Mouse (Mus musculus) midbrain, embryonic 14.5 days (tissue): ENCODE data around the gene Fitm1. TPM values are rescaled to one million over a fixed set of nuclear protein-coding genes. Genes with fewer than 3 reads are reported as not detected.
A peak's percentile ranks its signal among the peaks of the same experiment; 100 is the strongest.

Experiments
- ATAC-seq: fragments of 200-750 bp; cut with Nextera tagmentation; 2 replicates; pipeline ENCODE4 v1.8.0; 2017; ENCODE audit warnings: moderate number of reproducible peaks, moderate library complexity; ENCODE audit not compliant: low FRiP score, low TSS enrichment
- DNase-seq: peaks from one replicate; pipeline ENCODE4 v3.0.0-alpha.2; 2015
- H3K27ac ChIP-seq: fragments of 300-500 bp; sonication (generic); replicated peaks from 2 replicates; pipeline ENCODE4 v1.5.1; 2014; ENCODE audit warnings: mild to moderate bottlenecking, low read depth, low read length, moderate library complexity
- H3K27me3 ChIP-seq: fragments of 300-500 bp; sonication (generic); 2 replicates; pipeline ENCODE4 v1.6.1; 2014; ENCODE audit warnings: low read length, control low read depth, mixed read lengths; ENCODE audit not compliant: control insufficient read depth, insufficient read depth
- H3K36me3 ChIP-seq: fragments of 300-500 bp; sonication (generic); 2 replicates; pipeline ENCODE4 v1.6.1; 2014; ENCODE audit warnings: low read length, control low read depth; ENCODE audit not compliant: control insufficient read depth, insufficient read depth
- H3K4me1 ChIP-seq: fragments of 300-500 bp; sonication (generic); 2 replicates; pipeline ENCODE4 v1.6.1; 2014; ENCODE audit warnings: mild to moderate bottlenecking, antibody characterized with exemption, low read length, control low read depth; ENCODE audit not compliant: control insufficient read depth, insufficient read depth
- H3K4me2 ChIP-seq: fragments of 300-500 bp; sonication (generic); 2 replicates; pipeline ENCODE4 v1.6.1; 2014; ENCODE audit warnings: mild to moderate bottlenecking, low read length, moderate library complexity
- H3K4me3 ChIP-seq: fragments of 300-500 bp; sonication (generic); replicated peaks from 2 replicates; pipeline ENCODE4 v1.5.1; 2014; ENCODE audit warnings: low read depth, low read length
- H3K9ac ChIP-seq: fragments of 300-500 bp; sonication (generic); replicated peaks from 2 replicates; pipeline ENCODE4 v1.6.1; 2014; ENCODE audit warnings: mild to moderate bottlenecking, low read length, moderate library complexity
- H3K9me3 ChIP-seq: fragments of 300-500 bp; sonication (generic); 2 replicates; pipeline ENCODE4 v1.6.1; 2016; ENCODE audit warnings: low read length, control low read depth, mixed read lengths; ENCODE audit not compliant: control insufficient read depth
- WGBS: fragments of 180-500 bp; shearing (Covaris S2); extraction: QIAGEN DNeasy Blood & Tissue Kit; methylation state at CpG from one replicate; pipeline ENCODE4 v1.1.7; 2014; 5-methylcytosine and 5-hydroxymethylcytosine counted together
- polyA plus RNA-seq: library from polyadenylated mRNA; unstranded; fragments of >200 nt; fragmentation: Nextera tagmentation; extraction: Ambion mirVana; gene quantifications from 2 replicates; pipeline ENCODE4 v1.2.1, GENCODE M21; 2014

Gene Fitm1
- polyA plus RNA-seq, 1 experiment from 2014 or later, result not detected

DNA sequence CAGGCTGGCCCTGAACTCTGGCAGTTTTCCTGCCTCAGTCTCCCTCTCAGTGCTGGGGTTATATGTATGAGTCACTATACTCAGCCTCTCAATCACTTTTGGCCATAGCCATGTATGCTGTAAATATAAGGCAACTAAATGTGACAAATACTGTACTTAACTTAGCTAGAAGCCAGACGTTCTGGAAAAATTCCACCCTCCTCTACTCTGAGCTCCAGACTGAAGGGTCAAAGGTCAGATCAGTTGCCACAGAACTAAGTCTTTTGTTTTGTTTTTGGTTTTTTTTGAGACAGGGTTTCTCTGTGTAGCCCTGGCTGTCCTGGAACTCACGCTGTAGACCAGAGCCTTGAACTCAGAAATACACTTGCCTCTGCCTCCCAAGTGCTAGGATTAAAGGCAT is 40.5 kb downstream of the Fitm1 start:
- 54% methylated on average over 2 of the region's 2 CpGs for WGBS
- H3K36me3 ChIP-seq, result peaks cover 2% of the 10 kb centered on the region; the same call in 1 of the 2 replicates
- no peak overlapping the region for H3K4me2 ChIP-seq
- ATAC-seq (no peak), DNase-seq (no peak)
- no peaks in the 10 kb centered on the region for H3K27me3 ChIP-seq
- no peak overlapping the region for H3K27ac ChIP-seq
- no peak overlapping the region for H3K9ac ChIP-seq
- H3K4me3 ChIP-seq, result no peak overlapping the region
- no peaks in the 10 kb centered on the region for H3K9me3 ChIP-seq
- H3K4me1 ChIP-seq, result no peaks in the 10 kb centered on the region

DNA sequence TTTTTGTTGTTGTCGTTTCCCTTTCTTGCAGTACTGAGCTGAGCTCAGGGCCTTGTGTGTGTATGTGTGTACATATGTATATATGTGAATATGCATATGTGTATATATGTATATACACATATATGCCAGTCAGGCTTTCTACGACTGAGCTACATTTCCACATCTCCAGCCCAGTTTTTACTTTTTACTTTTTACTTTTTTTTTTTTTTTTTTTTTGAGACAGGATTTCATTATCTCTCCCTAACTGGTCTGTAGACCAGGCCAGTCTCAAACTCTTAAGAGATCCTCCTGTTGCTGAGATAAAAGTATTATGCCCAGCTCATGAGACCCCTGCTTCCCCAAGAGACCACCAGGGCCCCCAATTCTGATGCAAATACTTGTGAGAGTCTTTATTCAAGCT is 41.4 kb downstream of the Fitm1 start:
- Histone ChIP-seq H3K27me3 (no peaks in the 10 kb centered on the region), H3K4me1 (no peaks in the 10 kb centered on the region), H3K36me3 (no peaks in the 10 kb centered on the region), H3K4me2 (no peak overlapping the region), H3K9me3 (no peaks in the 10 kb centered on the region), H3K27ac (no peak overlapping the region), H3K4me3 (no peak overlapping the region), H3K9ac (no peak overlapping the region)
- ATAC-seq (no peak), DNase-seq (no peak)
- 94% methylated on average over 2 of the region's 2 CpGs for WGBS

DNA sequence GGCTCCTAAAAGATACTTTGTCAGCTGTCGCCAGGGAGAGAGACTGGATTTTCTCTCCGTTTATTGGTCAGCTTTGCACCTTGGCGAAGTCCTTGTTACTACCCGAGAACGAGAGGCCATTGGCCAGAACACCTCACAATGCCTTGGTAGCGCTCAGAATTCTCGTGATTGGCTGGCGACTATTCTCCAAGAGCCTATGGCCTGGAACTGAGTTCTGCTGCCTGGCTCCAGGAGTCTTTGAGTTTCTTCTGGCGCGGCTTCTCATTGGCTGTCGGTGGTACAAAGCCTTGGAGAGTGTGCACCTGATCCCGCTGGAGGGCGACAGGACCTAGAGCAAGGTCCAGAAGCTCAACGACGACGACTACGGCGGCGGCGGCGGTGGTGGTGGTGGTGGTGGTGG is 42.4 kb downstream of the Fitm1 start, which contains the start of gene Rec8:
TSS of gene Rec8 (plus strand) at position 216 of the 400 bp plus-strand sequence.
- peak within 1 kb of the TSS; percentile 28 for H3K4me2 ChIP-seq
- WGBS, result 21% methylated on average over 21 of the region's 21 CpGs
- DNase-seq, result peak; percentile 60
- 0 out of 2 replicates have a peak, but pooled peaks have one; percentile 34 for ATAC-seq
- H3K27ac ChIP-seq, result no peak within 1 kb of the TSS
- H3K36me3 ChIP-seq, result no peaks in the 10 kb centered on the region
- peak within 1 kb of the TSS; percentile 19 for H3K4me3 ChIP-seq
- no peaks in the 10 kb centered on the region for H3K9me3 ChIP-seq
- H3K9ac ChIP-seq, result no peak within 1 kb of the TSS
- H3K27me3 ChIP-seq, result no peaks in the 10 kb centered on the region
- H3K4me1 ChIP-seq, result no peaks in the 10 kb centered on the region

DNA sequence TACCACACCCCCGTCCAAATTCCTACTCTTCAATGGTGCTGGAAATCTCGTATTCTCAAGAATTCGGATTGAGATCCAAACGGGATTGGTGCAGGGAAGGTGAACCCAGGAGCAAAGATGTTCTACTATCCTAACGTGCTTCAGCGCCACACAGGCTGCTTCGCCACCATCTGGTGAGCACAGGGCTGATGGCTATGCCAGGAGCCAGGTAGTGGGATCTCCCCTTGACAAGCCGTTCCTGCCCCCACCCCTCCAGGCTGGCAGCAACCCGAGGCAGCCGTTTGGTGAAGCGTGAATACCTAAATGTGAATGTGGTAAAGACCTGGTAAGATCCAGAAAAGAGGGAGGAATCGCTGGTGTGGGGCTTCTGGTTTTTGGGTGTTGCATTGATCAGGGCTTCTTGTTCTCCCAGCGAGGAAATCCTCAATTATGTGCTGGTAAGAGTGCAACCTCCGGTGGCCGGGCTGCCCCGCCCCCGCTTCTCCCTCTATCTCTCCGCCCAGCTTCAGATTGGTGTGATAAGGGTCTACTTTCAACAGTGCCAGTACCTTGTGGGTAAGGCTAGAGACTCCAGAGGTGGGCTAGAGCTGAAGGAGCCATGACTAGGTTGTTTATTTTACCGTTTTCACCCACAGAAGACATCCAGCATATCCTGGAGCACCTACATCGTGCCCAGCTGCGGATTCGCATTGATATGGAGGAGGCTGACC is 43.2 kb downstream of the Fitm1 start:
- no peak overlapping the region for H3K9ac ChIP-seq
- peak overlapping the region; percentile 19 for H3K4me3 ChIP-seq
- no peaks in the 10 kb centered on the region for H3K36me3 ChIP-seq
- no peaks in the 10 kb centered on the region for H3K9me3 ChIP-seq
- peak overlapping the region; percentile 28 for H3K4me2 ChIP-seq
- H3K27me3 ChIP-seq, result no peaks in the 10 kb centered on the region
- no peak for DNase-seq
- no peaks in the 10 kb centered on the region for H3K4me1 ChIP-seq
- no peak for ATAC-seq
- no peak overlapping the region for H3K27ac ChIP-seq
- 58% methylated on average over 22 of the region's 22 CpGs for WGBS

Other genes with a start within 250 kb of the Fitm1 start
- gene Dhrs4, start 96.9 kb upstream of the Fitm1 start, polyA plus RNA-seq, result 11.5 and 13.3 TPM in 2 replicates
- gene Carmil3, start 85.0 kb upstream of the Fitm1 start, polyA plus RNA-seq, result 34.7 and 34.8 TPM in 2 replicates
- 0.74 and 1.4 TPM in 2 replicates for gene Cpne6, start 65.2 kb upstream of the Fitm1 start, polyA plus RNA-seq
- gene Nrl, start 50.6 kb upstream of the Fitm1 start, polyA plus RNA-seq, result 0.24 TPM in 1 of 2 replicates, not detected in the other
- gene Pck2, start 35.4 kb upstream of the Fitm1 start, polyA plus RNA-seq, result 15.8 and 16.2 TPM in 2 replicates
- 133 and 134 TPM in 2 replicates for gene Dcaf11, start 15.6 kb upstream of the Fitm1 start, polyA plus RNA-seq
- gene A730061H03Rik, start 15.2 kb upstream of the Fitm1 start, polyA plus RNA-seq, result 1.7 and 2.1 TPM in 2 replicates
- gene Psme1, start 2.5 kb downstream of the Fitm1 start, polyA plus RNA-seq, result 189 and 217 TPM in 2 replicates
- gene Emc9, start 9.7 kb downstream of the Fitm1 start, polyA plus RNA-seq, result 17.3 and 32.8 TPM in 2 replicates
- gene Psme2, start 15.5 kb downstream of the Fitm1 start, polyA plus RNA-seq, result 165 and 182 TPM in 2 replicates
- gene Rnf31, start 16.1 kb downstream of the Fitm1 start, polyA plus RNA-seq, result 15.6 and 17.1 TPM in 2 replicates
- 7.2 and 11.5 TPM in 2 replicates for gene Irf9, start 28.0 kb downstream of the Fitm1 start, polyA plus RNA-seq
- 2.6 and 8.2 TPM in 2 replicates for gene Rec8, start 42.4 kb downstream of the Fitm1 start, polyA plus RNA-seq
- 107 and 111 TPM in 2 replicates for gene Ipo4, start 60.3 kb downstream of the Fitm1 start, polyA plus RNA-seq
- gene Gm49378, start 62.3 kb downstream of the Fitm1 start, polyA plus RNA-seq, result 2.6 and 4.1 TPM in 2 replicates
- 44.7 and 53.8 TPM in 2 replicates for gene Tm9sf1, start 68.2 kb downstream of the Fitm1 start, polyA plus RNA-seq
- 0.35 and 0.47 TPM in 2 replicates for gene Tssk4, start 74.6 kb downstream of the Fitm1 start, polyA plus RNA-seq
- 74.8 and 78.9 TPM in 2 replicates for gene Mdp1, start 84.9 kb downstream of the Fitm1 start, polyA plus RNA-seq
- 41.0 and 42.3 TPM in 2 replicates for gene Gmpr2, start 96.3 kb downstream of the Fitm1 start, polyA plus RNA-seq
- gene Nedd8, start 96.5 kb downstream of the Fitm1 start, polyA plus RNA-seq, result 529 and 660 TPM in 2 replicates
- 23.4 and 26.9 TPM in 2 replicates for gene Tinf2, start 106.2 kb downstream of the Fitm1 start, polyA plus RNA-seq
- 0.14 and 0.36 TPM in 2 replicates for gene Tgm1, start 138.3 kb downstream of the Fitm1 start, polyA plus RNA-seq
- gene Rabggta, start 146.6 kb downstream of the Fitm1 start, polyA plus RNA-seq, result 39.4 and 48.5 TPM in 2 replicates
- 60.1 and 65.1 TPM in 2 replicates for gene Dhrs1, start 170.1 kb downstream of the Fitm1 start, polyA plus RNA-seq
- gene Nop9, start 170.1 kb downstream of the Fitm1 start, polyA plus RNA-seq, result 25.0 and 31.2 TPM in 2 replicates
- gene Cideb, start 182.8 kb downstream of the Fitm1 start, polyA plus RNA-seq, result 0.18 and 0.19 TPM in 2 replicates
- 0.32 and 0.69 TPM in 2 replicates for gene Ltb4r2, start 185.8 kb downstream of the Fitm1 start, polyA plus RNA-seq
- gene Ltb4r1, start 190.3 kb downstream of the Fitm1 start, polyA plus RNA-seq, result 0.77 TPM in 1 of 2 replicates, not detected in the other
- 2.4 and 3.2 TPM in 2 replicates for gene Adcy4, start 208.5 kb downstream of the Fitm1 start, polyA plus RNA-seq
- gene Ripk3, start 213.2 kb downstream of the Fitm1 start, polyA plus RNA-seq, result 0.77 and 1.8 TPM in 2 replicates
- 6.2 and 8.7 TPM in 2 replicates for gene Nfatc4, start 247.5 kb downstream of the Fitm1 start, polyA plus RNA-seq